Mouse (Mus musculus): ENCODE measurements around the gene Wrap73.

DNA sequence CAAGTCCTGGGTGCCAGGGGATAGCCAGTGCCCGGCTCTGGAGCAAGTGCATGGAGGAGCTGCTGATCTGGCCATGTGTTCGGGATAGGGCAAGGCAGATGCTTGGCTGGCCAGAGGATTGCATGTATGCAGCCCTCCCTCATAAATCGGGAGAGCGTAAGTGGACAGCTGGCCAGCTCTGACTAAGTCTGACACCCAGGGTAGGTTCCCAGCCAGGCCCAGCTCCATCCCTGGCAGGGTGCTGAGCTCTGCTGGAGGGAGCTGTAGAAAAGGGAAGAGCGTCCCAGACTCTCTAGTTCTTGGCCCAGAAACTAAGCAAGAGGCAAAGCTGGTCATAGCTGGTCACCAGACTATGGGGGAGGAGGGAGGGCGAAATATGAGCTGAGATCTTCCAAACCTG, 66.9 kb downstream of the Wrap73 start:
- no peak for TF ChIP-seq POLR2A (IDR thresholded peaks at IDR 0.05; ENCODE audit: extremely low read depth, insufficient read depth, low read length)
- no peak for TF ChIP-seq CTCF (IDR thresholded peaks at IDR 0.05; ENCODE audit: low read depth, low read length)
